Mouse (Mus musculus) brain, embryonic 14.5 days (tissue): Measurements from ENCODE around the gene Zan.

Experiments
- CTCF ChIP-seq: fragments of 200-500 bp; IDR thresholded peaks from 2 replicates; pipeline ENCODE4 v1.5.1; 2012; ENCODE audit warnings: inconsistent platforms, mild to moderate bottlenecking, moderate library complexity, borderline replicate concordance; ENCODE audit not compliant: insufficient read depth, insufficient read length; ENCODE audit errors: extremely low read depth
- POLR2A ChIP-seq: fragments of 200-500 bp; IDR thresholded peaks from 2 replicates; pipeline ENCODE4 v1.6.1; 2012; ENCODE audit warnings: mild to moderate bottlenecking, inconsistent platforms, borderline replicate concordance; ENCODE audit not compliant: poor library complexity, insufficient read depth, insufficient read length, severe bottlenecking; ENCODE audit errors: extremely low read depth

GRCm38 (mm10) chr5:137348482-137349383, 128.1 kb downstream of the Zan start:
- TF ChIP-seq POLR2A (no peak), CTCF (no peak)
